Mouse (Mus musculus): ENCODE data around the gene Akna. TPM values are rescaled to one million over a fixed set of nuclear protein-coding genes. Genes with fewer than 3 reads are reported as not detected.

The Akna gene
- polyA plus RNA-seq, 1 experiment from 2014 or later = 2.9 TPM

DNA sequence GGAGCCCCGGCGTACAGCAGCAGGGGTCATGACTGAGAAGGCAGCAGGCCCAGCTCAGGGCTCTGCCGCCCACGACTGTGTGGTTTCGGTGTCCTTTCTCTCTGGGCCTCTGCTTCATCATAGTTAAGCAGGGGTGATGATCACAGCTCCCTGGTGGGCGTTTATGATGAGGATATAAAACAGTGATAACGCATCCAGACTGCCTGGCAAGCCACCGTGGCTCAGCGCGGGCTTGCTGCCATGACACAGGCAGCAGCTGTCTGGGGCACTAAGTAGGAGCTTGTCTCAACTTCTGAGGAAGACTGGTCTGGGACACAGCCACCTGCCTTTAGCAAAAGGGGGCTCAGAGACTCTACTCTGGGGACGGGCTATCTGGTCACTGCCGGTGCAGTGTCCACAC lies 19.7 kb downstream of the Akna start:
- H3K4me1 ChIP-seq (replicated peaks; ENCODE audit: insufficient read depth, low read length) = no peaks in the 10 kb centered on the region
- WGBS = 73% methylated on average over 12 of the region's 12 CpGs
- no peak for ATAC-seq (replicated peaks; ENCODE audit: low FRiP score, low read depth)

DNA sequence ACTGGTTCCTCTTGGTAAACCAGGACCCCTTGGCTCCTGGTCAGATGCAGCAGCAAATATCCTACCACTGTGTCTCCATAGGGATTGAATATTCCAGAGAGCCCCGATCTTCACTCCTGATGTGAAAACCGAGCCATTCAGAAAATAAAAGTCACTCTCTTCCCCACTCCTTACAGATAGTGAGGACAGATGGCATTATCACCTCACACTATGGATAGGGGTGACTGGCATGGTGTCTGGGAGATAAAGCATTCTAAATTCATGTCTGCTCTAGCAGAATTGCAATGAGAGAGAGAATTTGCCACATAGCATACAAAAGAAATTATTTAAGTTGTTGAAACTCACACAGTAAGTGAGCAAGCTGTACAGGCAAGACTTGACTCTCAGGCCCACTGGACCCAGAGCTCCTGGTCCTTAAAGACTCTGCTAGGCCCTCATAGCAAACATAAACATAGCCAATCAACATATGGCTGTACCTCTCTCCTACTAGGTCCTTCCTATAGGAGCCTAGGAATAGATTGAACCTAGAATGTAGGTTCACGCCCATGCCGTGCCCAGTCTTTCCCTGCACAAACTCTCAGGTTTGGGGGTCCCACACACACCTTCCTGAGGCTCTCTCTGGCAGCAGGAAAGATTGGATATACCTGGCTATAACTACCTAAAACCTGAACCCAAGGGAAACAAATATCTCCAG lies 20.3 kb downstream of the Akna start:
- Histone ChIP-seq H3K36me3 (ENCODE audit: insufficient read depth, low read length) (peaks cover 45% of the 10 kb centered on the region), H3K4me1 (replicated peaks; ENCODE audit: insufficient read depth, low read length) (no peaks in the 10 kb centered on the region), H3K4me2 (ENCODE audit: low read length) (no peak overlapping the region), H3K9ac (ENCODE audit: low read depth, low read length) (no peak overlapping the region), H3K27ac (no peak overlapping the region), H3K27me3 (ENCODE audit: insufficient read depth, low read length) (no peaks in the 10 kb centered on the region), H3K4me3 (replicated peaks; ENCODE audit: low read depth, low read length) (no peak overlapping the region), H3K9me3 (replicated peaks; ENCODE audit: low read length) (no peaks in the 10 kb centered on the region)
- 85% methylated on average over 4 of the region's 4 CpGs for WGBS
- ATAC-seq (replicated peaks; ENCODE audit: low FRiP score, low read depth) (no peak), DNase-seq (ENCODE audit: low spot score) (no peak)
- no peak for TF ChIP-seq CTCF (IDR thresholded peaks at IDR 0.05; ENCODE audit: low read depth)

More for the DNA sequence above, 19.7 kb downstream of the Akna start:
- H3K36me3 ChIP-seq (ENCODE audit: insufficient read depth, low read length) = peaks cover 45% of the 10 kb centered on the region
- H3K27me3 ChIP-seq (ENCODE audit: insufficient read depth, low read length) = no peaks in the 10 kb centered on the region
- no peak overlapping the region for H3K27ac ChIP-seq
- no peak for TF ChIP-seq CTCF (IDR thresholded peaks at IDR 0.05; ENCODE audit: low read depth)
- H3K4me3 ChIP-seq (replicated peaks; ENCODE audit: low read depth, low read length) = no peak overlapping the region
- no peaks in the 10 kb centered on the region for H3K9me3 ChIP-seq (replicated peaks; ENCODE audit: low read length)
- no peak overlapping the region for H3K4me2 ChIP-seq (ENCODE audit: low read length)
- no peak overlapping the region for H3K9ac ChIP-seq (ENCODE audit: low read depth, low read length)
- DNase-seq (ENCODE audit: low spot score) = no peak

DNA sequence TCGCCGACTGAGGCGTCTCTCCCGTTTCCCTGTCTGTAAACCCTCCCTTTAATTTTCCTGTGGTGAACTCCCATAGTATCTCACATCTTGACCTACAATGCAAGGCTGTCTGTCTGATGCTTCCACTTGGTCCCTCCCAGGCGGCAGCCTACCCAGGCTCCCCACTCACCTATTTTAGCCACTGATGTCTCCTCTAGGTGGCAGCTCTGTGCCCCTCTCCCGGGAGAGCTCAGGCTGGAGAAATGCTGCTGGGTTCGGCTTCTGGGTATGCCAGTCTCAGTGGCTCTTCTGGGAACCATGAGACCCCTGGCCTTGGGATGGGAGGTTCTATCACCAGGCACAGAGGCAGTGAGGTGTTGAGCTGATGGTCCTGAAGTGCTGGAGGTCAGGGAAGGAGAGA lies 25.7 kb downstream of the Akna start:
- no peak for DNase-seq (ENCODE audit: low spot score)
- H3K9ac ChIP-seq (ENCODE audit: low read depth, low read length) = no peak overlapping the region
- peak; percentile 54; the same call in 1 of the 2 replicates for TF ChIP-seq CTCF (IDR thresholded peaks at IDR 0.05; ENCODE audit: low read depth)

GRCm38 (mm10) chr4:63375367-63375766 lies 27.8 kb downstream of the Akna start:
- TF ChIP-seq CTCF (IDR thresholded peaks at IDR 0.05; ENCODE audit: low read depth) = no peak
- WGBS = 50% methylated on average over 1 of the region's 1 CpGs
- Histone ChIP-seq H3K36me3 (ENCODE audit: insufficient read depth, low read length) (peaks cover 33% of the 10 kb centered on the region), H3K27ac (no peak overlapping the region), H3K4me1 (replicated peaks; ENCODE audit: insufficient read depth, low read length) (no peaks in the 10 kb centered on the region), H3K4me3 (replicated peaks; ENCODE audit: low read depth, low read length) (no peak overlapping the region), H3K4me2 (ENCODE audit: low read length) (no peak overlapping the region), H3K9me3 (replicated peaks; ENCODE audit: low read length) (no peaks in the 10 kb centered on the region), H3K9ac (ENCODE audit: low read depth, low read length) (no peak overlapping the region), H3K27me3 (ENCODE audit: insufficient read depth, low read length) (no peaks in the 10 kb centered on the region)
- ATAC-seq (replicated peaks; ENCODE audit: low FRiP score, low read depth) (no peak), DNase-seq (ENCODE audit: low spot score) (no peak)

More for the DNA sequence above, 25.7 kb downstream of the Akna start:
- H3K4me1 ChIP-seq (replicated peaks; ENCODE audit: insufficient read depth, low read length) = no peaks in the 10 kb centered on the region
- peaks cover 46% of the 10 kb centered on the region for H3K36me3 ChIP-seq (ENCODE audit: insufficient read depth, low read length)
- 73% methylated on average over 7 of the region's 7 CpGs for WGBS
- H3K9me3 ChIP-seq (replicated peaks; ENCODE audit: low read length) = no peaks in the 10 kb centered on the region
- no peak overlapping the region for H3K4me3 ChIP-seq (replicated peaks; ENCODE audit: low read depth, low read length)
- ATAC-seq (replicated peaks; ENCODE audit: low FRiP score, low read depth) = no peak
- no peak overlapping the region for H3K4me2 ChIP-seq (ENCODE audit: low read length)
- H3K27ac ChIP-seq = no peak overlapping the region
- H3K27me3 ChIP-seq (ENCODE audit: insufficient read depth, low read length) = no peaks in the 10 kb centered on the region

DNA sequence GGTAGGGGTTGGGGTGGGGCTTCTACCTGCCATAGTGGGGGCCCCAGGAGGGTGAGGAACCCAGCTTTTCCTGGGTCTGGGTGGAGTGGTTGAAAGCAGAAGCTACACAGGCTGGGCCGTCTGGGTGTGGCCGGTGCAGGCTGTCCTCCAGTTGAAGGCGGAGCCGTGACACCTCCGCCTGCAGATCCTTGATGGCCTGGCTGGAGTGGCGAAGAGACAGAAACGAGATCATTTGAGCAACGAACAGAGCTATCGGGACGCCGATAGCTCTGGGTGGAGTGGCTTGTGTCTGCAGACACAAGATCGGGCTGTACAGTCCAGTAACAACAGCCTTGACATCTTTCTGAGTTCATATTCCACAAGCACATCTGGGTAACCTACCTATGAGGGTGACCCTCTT lies 28.8 kb downstream of the Akna start:
- H3K4me1 ChIP-seq (replicated peaks; ENCODE audit: insufficient read depth, low read length) = no peaks in the 10 kb centered on the region
- no peak overlapping the region for H3K4me3 ChIP-seq (replicated peaks; ENCODE audit: low read depth, low read length)
- H3K4me2 ChIP-seq (ENCODE audit: low read length) = no peak overlapping the region
- TF ChIP-seq CTCF (IDR thresholded peaks at IDR 0.05; ENCODE audit: low read depth) = no peak
- no peaks in the 10 kb centered on the region for H3K27me3 ChIP-seq (ENCODE audit: insufficient read depth, low read length)
- H3K27ac ChIP-seq = no peak overlapping the region
- DNase-seq (ENCODE audit: low spot score) (no peak), ATAC-seq (replicated peaks; ENCODE audit: low FRiP score, low read depth) (no peak)
- H3K36me3 ChIP-seq (ENCODE audit: insufficient read depth, low read length) = peaks cover 24% of the 10 kb centered on the region
- H3K9ac ChIP-seq (ENCODE audit: low read depth, low read length) = no peak overlapping the region
- H3K9me3 ChIP-seq (replicated peaks; ENCODE audit: low read length) = no peaks in the 10 kb centered on the region
- WGBS = 60% methylated on average over 12 of the region's 12 CpGs

DNA sequence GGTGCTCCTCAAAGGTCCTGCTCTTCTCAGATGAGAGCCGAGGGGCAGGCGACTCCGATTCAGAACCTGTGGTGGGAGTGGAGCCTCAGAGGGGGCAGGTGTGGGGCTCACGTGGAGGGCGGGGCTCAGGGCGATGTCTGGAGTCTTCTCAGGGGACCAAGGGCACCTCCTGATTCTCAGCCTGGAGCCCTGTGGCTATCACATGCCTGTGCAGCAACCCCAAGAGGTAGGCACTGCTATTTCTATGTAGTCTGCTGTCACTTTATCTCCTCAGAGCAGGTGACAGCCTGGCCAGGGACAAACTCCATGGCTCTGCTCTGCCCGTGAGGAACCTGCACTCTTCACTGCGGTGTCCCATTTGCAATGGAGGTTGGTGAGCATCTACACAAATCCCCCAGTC lies 29.8 kb downstream of the Akna start:
- Histone ChIP-seq H3K9ac (ENCODE audit: low read depth, low read length) (no peak overlapping the region), H3K4me3 (replicated peaks; ENCODE audit: low read depth, low read length) (no peak overlapping the region), H3K27me3 (ENCODE audit: insufficient read depth, low read length) (no peaks in the 10 kb centered on the region), H3K4me1 (replicated peaks; ENCODE audit: insufficient read depth, low read length) (no peaks in the 10 kb centered on the region), H3K9me3 (replicated peaks; ENCODE audit: low read length) (no peaks in the 10 kb centered on the region), H3K4me2 (ENCODE audit: low read length) (no peak overlapping the region), H3K36me3 (ENCODE audit: insufficient read depth, low read length) (peaks cover 17% of the 10 kb centered on the region), H3K27ac (no peak overlapping the region)
- WGBS = 93% methylated on average over 8 of the region's 8 CpGs
- no peak for ATAC-seq (replicated peaks; ENCODE audit: low FRiP score, low read depth)
- DNase-seq (ENCODE audit: low spot score) = no peak
- no peak for TF ChIP-seq CTCF (IDR thresholded peaks at IDR 0.05; ENCODE audit: low read depth)

GRCm38 (mm10) chr4:63371890-63372289 lies 31.3 kb downstream of the Akna start:
- no peak overlapping the region for H3K27ac ChIP-seq
- H3K4me3 ChIP-seq (replicated peaks; ENCODE audit: low read depth, low read length) = no peak overlapping the region
- peak; percentile 60 for TF ChIP-seq CTCF (IDR thresholded peaks at IDR 0.05; ENCODE audit: low read depth)
- ATAC-seq (replicated peaks; ENCODE audit: low FRiP score, low read depth) = no peak
- H3K4me2 ChIP-seq (ENCODE audit: low read length) = no peak overlapping the region
- H3K4me1 ChIP-seq (replicated peaks; ENCODE audit: insufficient read depth, low read length) = no peaks in the 10 kb centered on the region
- no peaks in the 10 kb centered on the region for H3K9me3 ChIP-seq (replicated peaks; ENCODE audit: low read length)
- H3K36me3 ChIP-seq (ENCODE audit: insufficient read depth, low read length) = peaks cover 19% of the 10 kb centered on the region
- H3K9ac ChIP-seq (ENCODE audit: low read depth, low read length) = no peak overlapping the region
- DNase-seq (ENCODE audit: low spot score) = peak; percentile 39
- H3K27me3 ChIP-seq (ENCODE audit: insufficient read depth, low read length) = no peaks in the 10 kb centered on the region
- 57% methylated on average over 3 of the region's 3 CpGs for WGBS
